Mouse (Mus musculus): ENCODE measurements at regions not wholly inside any gene's neighbourhood (a gene's known extent, or its start where the extent isn't known, plus 50 kb on each side); places are given as distances from the start of the nearest gene placed in this dataset.
A peak's percentile ranks its signal among the peaks of the same experiment; 100 is the strongest.

GRCm38 (mm10) chr13:52145926-52146325, 299.4 kb downstream of the Gadd45g start:
- no peak for DNase-seq (ENCODE audit: low spot score in 2 of 2)

GRCm38 (mm10) chr13:52150281-52150680, 303.8 kb downstream of the Gadd45g start:
- DNase-seq (ENCODE audit: low spot score in 2 of 2): no peak

DNA sequence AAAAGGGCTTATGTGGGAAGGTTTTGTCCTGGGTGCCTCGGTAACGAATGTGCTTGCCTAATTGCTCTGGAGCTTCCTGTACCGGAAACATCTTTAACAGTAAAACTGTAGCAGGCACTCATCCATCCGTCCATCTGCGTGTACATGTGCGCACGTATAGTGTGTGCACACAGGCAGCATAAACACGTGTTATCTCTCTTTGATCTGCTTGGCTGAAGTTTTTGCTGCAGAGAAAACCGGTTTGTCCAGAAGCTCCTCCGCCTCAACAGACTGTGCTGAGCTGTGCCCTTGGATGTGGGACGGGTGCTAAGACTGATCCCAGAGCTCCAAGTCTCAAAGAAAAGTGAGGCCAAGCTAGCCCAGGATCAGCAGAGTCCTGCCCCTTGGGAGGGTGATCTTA, 305.3 kb downstream of the Gadd45g start:
- DNase-seq (ENCODE audit: low spot score in 2 of 2): no peak

DNA sequence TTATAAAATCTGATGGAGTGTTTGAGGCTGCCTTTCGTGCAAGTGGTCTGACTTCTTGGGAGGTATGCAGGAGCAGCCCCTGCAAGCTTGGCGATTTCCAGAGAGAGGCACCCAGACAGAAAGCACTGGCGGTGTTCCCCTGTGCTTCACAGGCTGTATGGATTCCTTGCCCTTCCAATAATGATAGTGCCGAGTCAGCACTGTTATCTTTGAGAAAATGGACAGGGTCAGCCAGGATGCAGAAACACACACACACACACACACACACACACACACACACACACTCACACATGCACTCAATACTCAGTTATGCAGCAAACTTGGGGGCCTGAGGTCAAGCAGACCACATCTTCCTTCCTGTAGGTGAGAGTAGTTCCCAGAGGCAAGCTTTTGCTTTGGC, 305.7 kb downstream of the Gadd45g start:
- DNase-seq (ENCODE audit: low spot score in 2 of 2): no peak

DNA sequence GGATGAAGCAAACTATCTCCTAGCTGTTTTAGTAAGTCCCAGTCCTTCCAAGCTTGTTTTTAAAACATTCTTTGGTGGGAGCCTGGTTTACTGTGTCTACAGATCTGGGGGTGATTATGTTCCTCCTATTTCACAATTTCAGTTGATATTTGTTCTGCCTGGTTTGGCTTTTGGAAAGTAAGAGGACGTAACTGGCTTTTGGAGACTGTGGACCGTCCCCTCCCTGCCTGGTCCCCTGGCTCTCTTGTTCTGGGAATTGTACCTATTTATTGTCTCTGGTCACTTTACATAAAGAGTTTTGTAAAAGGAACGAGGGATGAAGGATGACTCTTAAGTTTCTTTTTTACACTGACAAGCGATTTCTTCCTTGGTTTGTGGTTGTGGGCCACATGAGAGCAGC, 306.6 kb downstream of the Gadd45g start:
- DNase-seq (ENCODE audit: low spot score in 2 of 2): no peak

DNA sequence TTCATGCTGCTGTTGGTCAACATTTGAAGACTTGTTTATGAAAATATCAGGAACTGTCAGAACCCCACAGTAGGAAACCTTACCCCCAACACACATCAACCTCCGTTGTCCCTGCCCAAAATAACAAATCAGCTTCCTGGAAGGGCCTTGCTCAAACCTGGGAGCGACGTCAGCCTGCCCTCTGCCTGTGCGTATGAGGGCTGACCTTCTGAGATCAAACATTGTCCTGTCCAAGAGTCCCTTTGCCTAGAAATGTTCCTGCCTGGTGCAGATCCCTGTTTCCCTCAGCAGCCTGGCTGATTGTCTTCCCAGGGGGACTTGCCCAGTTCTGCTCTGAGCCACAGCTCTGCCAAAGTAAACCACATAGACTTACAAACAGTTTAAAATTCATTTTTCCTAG, 307.1 kb downstream of the Gadd45g start:
- DNase-seq (ENCODE audit: low spot score in 2 of 2): no peak

- DNase-seq (ENCODE audit: low spot score in 2 of 2): peak; percentile 4 to 30
Observed at GRCm38 (mm10) chr13:52154111-52154843, 307.8 kb downstream of the Gadd45g start.

DNA sequence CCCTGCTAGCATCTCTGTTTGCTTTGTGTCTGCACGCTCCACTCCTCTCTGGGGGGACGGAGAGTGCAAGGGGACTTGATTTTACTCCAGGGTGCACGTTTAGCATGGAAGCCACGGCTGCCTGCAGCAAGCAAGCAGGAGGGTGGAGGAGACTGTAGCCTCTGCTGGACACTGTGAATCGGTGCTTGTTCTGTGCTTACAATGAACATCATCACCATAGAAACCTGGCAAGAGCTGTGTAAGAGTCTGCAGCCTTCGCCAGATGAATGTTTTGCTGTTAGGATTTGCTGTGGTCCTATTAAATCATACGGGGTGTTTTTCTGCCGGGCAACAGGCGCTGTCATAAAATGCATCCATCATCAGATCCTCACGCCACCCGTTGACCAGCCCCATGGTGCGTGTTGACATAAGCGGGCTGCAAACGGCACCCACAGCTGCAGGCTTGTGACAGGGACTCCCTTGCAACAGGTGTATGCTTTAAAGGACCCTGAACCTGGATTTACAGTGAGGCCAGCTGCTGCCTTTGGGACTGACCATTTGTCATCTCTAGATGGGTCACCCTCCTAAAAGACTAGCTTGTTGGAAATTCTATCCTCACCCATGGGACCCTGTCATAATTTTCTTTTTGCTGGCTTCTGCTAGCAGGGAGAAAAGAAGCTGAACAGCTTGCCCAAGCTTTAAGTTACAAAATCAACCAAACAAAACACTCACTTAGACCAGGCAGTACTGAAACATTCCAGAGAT, 308.5 kb downstream of the Gadd45g start:
- DNase-seq (ENCODE audit: low spot score in 2 of 2): peak; percentile 27 to 52

DNA sequence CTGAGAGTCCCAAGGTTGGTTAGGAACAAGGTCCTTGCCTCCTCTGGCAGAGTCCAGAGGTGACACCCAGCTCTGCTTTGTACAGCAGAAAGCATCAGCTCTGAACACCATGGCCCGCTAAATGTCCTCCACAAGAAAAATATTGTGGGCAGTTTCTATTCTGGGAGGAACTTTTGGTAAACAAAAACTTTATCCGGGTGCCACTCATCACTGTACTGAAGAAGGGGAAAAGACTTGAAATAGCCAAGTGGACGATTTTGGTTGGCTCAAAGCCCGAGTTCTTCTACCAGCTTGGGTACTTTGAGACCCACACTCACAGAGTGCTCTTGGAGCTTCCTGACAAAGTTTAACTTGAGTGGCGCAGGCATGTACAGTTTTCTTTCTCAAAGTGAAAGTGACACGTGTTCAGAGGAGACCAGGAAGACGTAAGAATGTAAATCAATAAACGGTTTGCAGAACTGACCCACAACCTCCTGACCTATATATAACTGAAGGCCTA, 309.2 kb downstream of the Gadd45g start:
- no peak for DNase-seq (ENCODE audit: low spot score in 2 of 2)

DNA sequence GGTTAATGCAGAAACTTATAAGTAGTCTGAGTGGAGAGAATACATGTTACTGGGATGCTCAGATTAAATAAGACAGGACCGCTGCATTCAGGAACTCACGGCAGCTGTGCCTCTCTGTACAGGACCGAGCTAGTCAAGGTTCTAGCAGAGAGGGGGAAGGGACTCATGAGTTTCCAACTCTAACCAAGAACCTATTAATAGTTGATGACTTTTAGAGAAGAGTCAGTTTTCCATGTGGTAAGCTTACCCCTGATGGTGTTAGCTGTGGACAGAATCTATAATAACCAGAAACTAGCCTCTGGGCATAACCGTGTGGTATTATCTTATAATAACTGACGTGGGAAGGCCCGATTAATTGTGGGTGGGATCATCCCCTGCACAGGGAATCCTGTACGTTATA, 316.2 kb downstream of the Gadd45g start:
- no peak for DNase-seq (ENCODE audit: low spot score in 2 of 2)

- no peak for DNase-seq (ENCODE audit: low spot score in 2 of 2)
Observed at GRCm38 (mm10) chr13:52165531-52165930, 319.1 kb downstream of the Gadd45g start.

- no peak for DNase-seq (ENCODE audit: low spot score in 2 of 2)
Observed at GRCm38 (mm10) chr13:52167968-52168367, 321.5 kb downstream of the Gadd45g start.

DNA sequence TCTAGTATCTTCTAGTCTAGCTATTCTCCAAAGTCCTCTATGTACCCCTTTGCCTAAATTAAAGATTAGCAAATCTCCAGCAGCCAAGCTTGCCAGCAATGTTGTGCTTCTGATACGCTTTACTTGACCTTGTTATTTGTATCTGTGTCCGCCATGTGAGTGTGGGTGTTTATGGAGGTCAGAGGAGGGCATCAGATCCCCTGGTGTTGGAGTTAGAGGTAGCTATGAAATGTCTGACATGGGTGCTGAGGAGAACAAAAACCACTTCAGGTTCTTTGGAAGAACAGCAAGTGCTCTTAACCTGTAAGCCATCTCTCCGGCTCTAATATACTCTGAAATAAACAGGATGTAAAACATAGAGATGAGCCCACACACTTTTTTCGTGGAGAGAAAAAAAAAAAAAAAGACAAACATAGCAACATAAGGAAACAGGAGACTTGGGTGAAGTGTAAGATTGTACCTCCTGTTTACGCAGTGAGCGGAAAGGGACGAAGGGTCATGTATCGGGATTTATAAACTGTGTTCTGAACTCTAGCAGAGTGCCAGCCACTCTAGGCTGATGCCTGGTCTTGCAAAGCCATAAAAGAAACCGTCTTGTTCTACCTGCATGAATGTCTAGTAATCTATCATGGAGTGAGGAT, 326.3 kb downstream of the Gadd45g start:
- no peak for DNase-seq (ENCODE audit: low spot score in 2 of 2)

DNA sequence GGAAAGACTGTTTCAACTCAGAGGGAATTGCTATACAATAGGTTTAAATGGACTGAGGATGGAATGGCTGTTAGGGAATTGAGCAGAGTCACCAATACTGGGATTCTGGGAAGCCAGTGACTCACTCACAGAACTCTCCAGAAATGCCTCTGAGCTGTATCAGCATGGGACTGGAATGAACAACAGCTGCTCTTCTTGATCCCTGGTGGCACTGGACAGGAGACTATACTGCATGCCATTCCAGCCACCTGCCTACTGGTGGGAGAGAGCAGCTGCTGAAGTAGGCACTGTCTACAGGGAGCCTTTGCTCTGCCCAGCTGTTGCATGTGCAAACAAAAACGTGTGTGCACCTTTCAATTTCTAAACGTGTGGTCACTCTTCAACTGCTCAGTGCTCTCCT, 329.2 kb downstream of the Gadd45g start:
- DNase-seq (ENCODE audit: low spot score in 2 of 2): no peak

- DNase-seq (ENCODE audit: low spot score in 2 of 2): no peak
Observed at GRCm38 (mm10) chr13:52179977-52180376, 333.5 kb downstream of the Gadd45g start.

GRCm38 (mm10) chr13:52183635-52184034, 337.2 kb downstream of the Gadd45g start:
- no peak for DNase-seq (ENCODE audit: low spot score in 2 of 2)

DNA sequence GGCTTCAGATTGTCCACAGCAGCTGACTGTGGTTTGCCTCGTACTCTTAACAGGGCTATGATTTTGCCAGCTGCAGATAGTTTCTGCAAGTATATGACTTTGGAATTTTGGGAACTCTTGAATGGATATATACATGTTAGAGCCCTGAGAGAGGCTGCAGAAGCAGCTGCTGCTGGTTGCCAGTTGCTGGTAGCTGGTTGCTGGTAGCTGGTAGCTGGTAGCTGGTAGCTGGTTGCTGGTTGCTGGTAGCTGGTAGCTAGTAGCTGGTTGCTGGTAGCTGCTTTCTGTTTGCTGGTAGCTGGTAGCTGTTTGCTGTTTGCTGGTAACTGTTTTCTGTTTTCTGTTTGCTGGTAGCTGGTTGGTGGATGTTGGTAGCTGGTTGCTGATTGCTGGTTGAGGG, 339.1 kb downstream of the Gadd45g start:
- no peak for DNase-seq (ENCODE audit: low spot score in 2 of 2)

DNA sequence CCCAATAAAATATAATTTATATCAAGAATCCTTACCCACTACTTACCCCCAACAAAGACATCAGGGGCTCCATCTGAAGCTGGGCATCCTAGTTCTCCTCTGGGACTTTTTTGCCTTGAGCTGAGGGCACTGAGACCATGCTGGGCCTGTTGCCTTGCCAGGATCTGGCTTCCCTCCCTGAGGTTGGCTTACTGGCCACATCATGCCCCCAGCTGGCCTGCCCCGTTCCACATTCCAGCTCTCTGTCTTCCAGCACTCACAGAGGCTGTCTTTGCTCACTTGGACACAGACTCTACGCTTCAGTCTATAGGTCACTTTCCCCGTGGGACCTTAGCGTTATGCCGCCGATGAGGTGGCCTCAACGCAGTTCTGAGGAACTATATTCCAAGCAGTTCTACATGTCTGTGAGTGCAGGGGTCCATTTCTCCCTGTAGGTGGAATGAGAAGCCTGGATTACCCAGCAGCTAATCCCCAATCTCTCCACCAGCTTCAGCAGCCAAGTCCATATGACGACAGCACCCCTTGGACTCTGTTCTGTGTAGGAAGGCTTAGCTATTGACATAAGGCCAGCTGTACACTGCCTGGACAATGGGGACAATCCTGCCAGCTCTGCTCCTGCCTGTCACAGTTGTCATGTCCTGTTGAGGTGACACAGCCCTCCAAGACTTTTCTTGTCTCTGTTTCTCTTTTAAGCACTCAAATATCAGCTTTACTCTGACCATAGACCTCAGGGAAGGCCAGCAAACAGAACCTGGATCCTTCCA, 341.5 kb downstream of the Gadd45g start:
- no peak for DNase-seq (ENCODE audit: low spot score in 2 of 2)

DNA sequence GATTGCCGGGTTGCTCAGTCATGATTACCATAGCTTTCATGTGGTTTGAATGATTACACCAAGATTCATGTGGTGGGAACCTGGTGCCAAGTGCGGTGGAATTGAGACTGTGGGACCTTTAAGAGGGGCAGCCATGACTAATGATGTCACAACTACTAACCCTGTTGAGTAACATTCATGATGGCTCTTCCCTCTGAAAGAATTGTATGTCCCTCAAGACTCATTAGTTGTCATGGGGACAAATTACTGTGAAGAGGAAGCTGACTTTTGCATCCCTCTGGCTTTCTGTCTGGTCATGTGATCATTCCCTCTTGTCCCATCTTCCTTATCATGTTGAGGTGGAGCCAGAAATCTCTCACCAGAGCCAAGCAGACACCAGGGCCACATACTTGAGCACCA, 342.1 kb downstream of the Gadd45g start:
- DNase-seq (ENCODE audit: low spot score in 2 of 2): no peak

DNA sequence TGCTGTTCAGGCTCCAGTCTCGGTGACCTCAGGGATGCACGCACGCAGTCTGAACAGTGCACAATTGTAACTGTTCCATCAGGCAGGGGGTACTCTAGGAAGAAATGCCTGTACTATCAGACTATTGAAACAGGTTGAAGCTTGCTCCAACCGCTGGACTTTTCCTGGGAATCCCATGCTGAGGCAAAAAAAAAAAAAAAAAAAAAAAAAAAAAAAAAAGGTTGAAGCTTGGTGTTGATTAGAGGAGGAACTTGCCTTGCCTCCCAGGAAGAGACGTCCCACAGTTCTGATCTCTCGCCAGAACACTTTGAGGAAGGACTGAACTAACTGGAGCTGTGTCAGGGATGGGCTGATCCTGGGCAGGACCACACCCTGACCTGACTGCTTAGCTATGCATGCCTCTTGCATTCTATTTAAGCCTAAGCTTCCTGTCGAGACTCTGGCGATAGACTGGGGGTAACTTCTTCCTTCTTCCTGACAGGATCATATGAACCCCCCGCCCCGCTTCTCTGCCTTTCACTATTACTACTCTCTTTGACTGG, 341.6 kb downstream of the Diras2 start:
- DNase-seq (ENCODE audit: low spot score in 2 of 2): no peak

DNA sequence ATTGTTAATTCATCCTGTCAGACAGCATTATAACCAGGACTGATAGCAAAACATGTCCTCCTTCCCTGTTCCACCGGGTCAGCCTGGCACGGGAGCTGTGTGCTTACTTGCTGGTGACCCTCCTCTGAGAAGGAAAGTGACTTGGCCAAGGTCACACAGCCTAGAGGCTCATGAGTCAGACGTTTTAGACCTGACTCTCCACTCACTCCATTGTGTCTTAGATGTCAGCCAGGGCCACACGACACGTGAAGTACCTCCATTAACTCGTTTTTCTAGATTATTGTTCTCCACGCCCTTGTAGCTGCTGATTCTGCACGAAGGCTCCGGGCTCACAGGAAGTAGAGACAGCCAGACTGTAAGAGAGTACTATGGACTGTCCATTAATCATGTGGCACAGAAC, 340.8 kb downstream of the Diras2 start:
- no peak for DNase-seq (ENCODE audit: low spot score in 2 of 2)
